Mouse (Mus musculus) ES-E14 (cell line): Measurements from ENCODE around the gene Uap1. TPM values are rescaled to one million over a fixed set of nuclear protein-coding genes. Genes with fewer than 3 reads are reported as not detected.

Experiments
- DNase-seq: peaks from one replicate; pipeline ENCODE4 v3.0.0-alpha.2; 2013; ENCODE audit warnings: low read depth, low spot score
- H3K27ac ChIP-seq: 2 replicates; pipeline ENCODE4 v1.5.1; 2012; ENCODE audit warnings: low read depth, mild to moderate bottlenecking, low read length, moderate library complexity, mixed read lengths; ENCODE audit not compliant: poor library complexity, insufficient read depth, severe bottlenecking
- H3K36me3 ChIP-seq: 2 replicates; pipeline ENCODE4 v1.6.1; 2012; ENCODE audit warnings: mild to moderate bottlenecking, low read length, moderate library complexity, mixed read lengths; ENCODE audit not compliant: control insufficient read depth, poor library complexity, insufficient read depth, severe bottlenecking
- H3K4me1 ChIP-seq, 2 experiments: fragments of 150-350 bp in 1 of 2; sonication (generic) in 1 of 2; 2 replicates each; pipeline ENCODE4 v1.6.1; 2012; ENCODE audit warnings: low read length in 2 of 2, mild to moderate bottlenecking in 1 of 2, mixed read lengths in 1 of 2; ENCODE audit not compliant: control insufficient read depth in 2 of 2, insufficient read depth in 2 of 2, poor library complexity in 1 of 2
- H3K4me3 ChIP-seq, 2 experiments: fragments of 150-350 bp in 1 of 2; sonication (generic) in 1 of 2; 2 replicates each; pipeline ENCODE4 v1.5.1; 2012; ENCODE audit warnings: low read length in 2 of 2, low read depth in 1 of 2, mild to moderate bottlenecking in 1 of 2, mixed read lengths in 1 of 2; ENCODE audit not compliant: insufficient read depth in 1 of 2, poor library complexity in 1 of 2, severe bottlenecking in 1 of 2
- H3K9ac ChIP-seq: 2 replicates; pipeline ENCODE4 v1.6.1; 2012; ENCODE audit warnings: low read depth, mild to moderate bottlenecking, low read length, mixed read lengths; ENCODE audit not compliant: poor library complexity, insufficient read depth, severe bottlenecking
- H3K9me3 ChIP-seq: fragments of 150-350 bp; sonication (generic); 2 replicates; pipeline ENCODE4 v1.6.1; 2012; ENCODE audit warnings: low read depth, mild to moderate bottlenecking, low read length; ENCODE audit not compliant: control insufficient read depth, insufficient read depth
- CHD2 ChIP-seq: IDR thresholded peaks from 2 replicates; pipeline ENCODE4 v1.6.1; 2014; ENCODE audit warnings: mild to moderate bottlenecking, low read depth, low read length, inconsistent platforms
- HCFC1 ChIP-seq: IDR thresholded peaks from 2 replicates; pipeline ENCODE4 v1.6.1; 2012; ENCODE audit warnings: low read length, inconsistent platforms, borderline replicate concordance; ENCODE audit not compliant: insufficient read depth
- MAFK ChIP-seq: IDR thresholded peaks from 2 replicates; pipeline ENCODE4 v1.6.1; 2014; ENCODE audit warnings: mild to moderate bottlenecking, low read depth, low read length, inconsistent platforms; ENCODE audit not compliant: insufficient read depth
- ZC3H11A ChIP-seq: IDR thresholded peaks from 2 replicates; pipeline ENCODE4 v1.6.1; 2012; ENCODE audit warnings: low read depth, mild to moderate bottlenecking, inconsistent platforms, low read length, borderline replicate concordance
- ZNF384 ChIP-seq: IDR thresholded peaks from 2 replicates; pipeline ENCODE4 v1.6.1; 2012; ENCODE audit warnings: low read depth, low read length, inconsistent platforms
- in situ Hi-C, 2 experiments: fragments of 600-800 bp; cut with MboI; formaldehyde crosslinking; loops; one replicate each; pipeline ENCODE4 v1.15.1; 2025; ENCODE audit warnings: low sequenced_read_pairs in 2 of 2, inconsistent platforms in 1 of 2; ENCODE audit not compliant: unreplicated experiment in 2 of 2
- total RNA-seq: library from RNA; depleted of rRNA; stranded (reverse); fragments of 300-350 nt; gene quantifications from 2 replicates; pipeline ENCODE4 v1.2.3, GENCODE M21; 2012

Uap1 gene
- total RNA-seq, 1 experiment: 22.2 TPM

GRCm38 (mm10) chr1:170159707-170160106, 15.1 kb downstream of the Uap1 start:
- H3K36me3 ChIP-seq: 0 out of 2 replicates have a peak, but pooled peaks cover 3% of the 10 kb centered on the region
- TF ChIP-seq ZC3H11A: no peak
- no peak for TF ChIP-seq CHD2
- no peak for TF ChIP-seq HCFC1
- no peak for DNase-seq
- no peak overlapping the region for H3K27ac ChIP-seq
- no peak overlapping the region for H3K4me3 ChIP-seq
- H3K9ac ChIP-seq: no peak overlapping the region
- no peaks in the 10 kb centered on the region for H3K4me1 ChIP-seq
- in situ Hi-C loops: no loop called here
- H3K9me3 ChIP-seq: no peaks in the 10 kb centered on the region

- no peak overlapping the region for H3K4me3 ChIP-seq
- DNase-seq: no peak
- no peak for TF ChIP-seq MAFK
- no peak for TF ChIP-seq HCFC1
- TF ChIP-seq ZC3H11A: no peak
- no peak for TF ChIP-seq ZNF384
- no peak for TF ChIP-seq CHD2
- H3K4me1 ChIP-seq: no peaks in the 10 kb centered on the region
- H3K36me3 ChIP-seq: no peaks in the 10 kb centered on the region
- no peak overlapping the region for H3K27ac ChIP-seq
- in situ Hi-C loops: no loop called here
- H3K9me3 ChIP-seq: no peaks in the 10 kb centered on the region
- no peak overlapping the region for H3K9ac ChIP-seq
These were observed 19.0 kb downstream of the Uap1 start for GRCm38 (mm10) chr1:170155761-170156160.

DNA sequence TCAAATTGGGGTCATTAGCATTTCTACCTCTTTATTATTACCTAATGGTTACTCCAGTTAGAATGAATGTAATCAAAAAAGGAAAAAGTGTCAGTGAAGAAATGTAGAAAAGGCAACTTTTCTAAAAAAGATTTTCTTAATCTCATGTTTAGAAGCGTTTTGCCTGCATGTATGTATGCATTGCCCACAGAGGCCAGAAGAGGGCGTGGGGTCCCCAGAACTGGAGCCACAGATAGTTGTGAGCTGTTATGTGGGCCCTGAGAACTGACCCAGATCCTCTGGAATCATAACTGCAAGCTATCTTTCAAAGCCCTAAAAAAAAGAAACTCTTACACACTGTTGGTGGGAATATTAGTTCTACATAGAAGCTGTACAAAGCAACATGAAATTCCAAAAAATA, 19.5 kb downstream of the Uap1 start:
- in situ Hi-C loops: no loop called here
- peak; percentile 13 for DNase-seq
- Histone ChIP-seq H3K9me3 (no peaks in the 10 kb centered on the region), H3K4me1 (no peaks in the 10 kb centered on the region), H3K4me3 (no peak overlapping the region), H3K36me3 (no peaks in the 10 kb centered on the region), H3K27ac (no peak overlapping the region), H3K9ac (no peak overlapping the region)
- TF ChIP-seq ZNF384 (no peak), ZC3H11A (no peak), MAFK (no peak), CHD2 (no peak), HCFC1 (no peak)

GRCm38 (mm10) chr1:170153986-170154385, 20.8 kb downstream of the Uap1 start:
- in situ Hi-C loops: no loop called here
- Histone ChIP-seq H3K9ac (no peak overlapping the region), H3K36me3 (peaks cover 2% of the 10 kb centered on the region; the same call in 1 of the 2 replicates), H3K27ac (no peak overlapping the region), H3K9me3 (no peaks in the 10 kb centered on the region), H3K4me3 (no peak overlapping the region), H3K4me1 (no peaks in the 10 kb centered on the region)
- no peak for TF ChIP-seq ZC3H11A
- TF ChIP-seq ZNF384: no peak
- TF ChIP-seq HCFC1: no peak
- no peak for TF ChIP-seq CHD2
- no peak for TF ChIP-seq MAFK
- no peak for DNase-seq

- H3K9me3 ChIP-seq: no peaks in the 10 kb centered on the region
- peaks cover 6% of the 10 kb centered on the region; the same call in 1 of the 2 replicates for H3K36me3 ChIP-seq
- H3K27ac ChIP-seq: no peak overlapping the region
- DNase-seq: no peak
- H3K4me3 ChIP-seq: no peak overlapping the region
- in situ Hi-C loops: no loop called here
- TF ChIP-seq ZNF384 (no peak), MAFK (no peak), CHD2 (no peak)
- H3K9ac ChIP-seq: no peak overlapping the region
- peaks cover 0 to 2% of the 10 kb centered on the region in 2 experiments; a peak in 1 of 4 replicates for H3K4me1 ChIP-seq
These were observed 22.2 kb downstream of the Uap1 start for GRCm38 (mm10) chr1:170152552-170152951.
